ENCODE assay signal across 8 mouse cellular contexts in the genomic region with DNA sequence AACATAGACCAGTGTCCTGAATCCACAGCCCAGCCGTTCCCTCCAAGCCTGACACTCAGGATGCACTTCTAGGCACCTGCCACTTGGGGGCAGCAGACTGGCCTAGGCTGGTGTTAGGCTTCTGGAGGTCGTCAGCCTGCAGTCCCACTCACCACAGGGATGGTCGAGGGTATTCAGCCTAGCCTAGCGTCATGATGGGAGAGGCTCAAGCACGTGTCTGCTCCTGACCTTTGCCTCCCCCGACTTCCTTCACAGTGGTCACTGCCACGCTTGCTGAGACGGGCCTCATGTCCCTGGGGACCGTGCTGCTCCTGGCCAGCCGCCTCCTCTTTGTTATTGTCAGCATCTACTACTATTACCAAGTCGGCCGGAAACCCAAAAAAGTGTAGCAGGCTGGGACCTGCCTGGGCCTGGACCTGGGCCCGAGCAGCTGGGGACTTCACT. TPM values are rescaled to one million over a fixed set of nuclear protein-coding genes. Genes with fewer than 3 reads are reported as not detected.
DNase-seq lines count a peak whose midpoint lies in the region; ATAC-seq and TF ChIP-seq lines count a peak whose summit lies in the region.

No protein-coding gene starts in this region.

- H3K27ac ChIP-seq in liver, embryonic 12.5 days: no peak overlapping the region

- peak; percentile 95 for TF ChIP-seq CTCF in C2C12 (IDR thresholded peaks at IDR 0.05; ENCODE audit: control insufficient read depth, insufficient read depth, insufficient read length)

- peak; percentile 44 for DNase-seq in Muller cell, postnatal 12 days (ENCODE audit: inconsistent ontology term)
- DNase-seq in cerebellum, postnatal 10 days: peak; percentile 81 to 84
- peak; percentile 47 to 53 for DNase-seq in gastrocnemius, postnatal 36 days
- DNase-seq in natural killer cell, adult 2 months (ENCODE audit: low spot score in 2 of 2): peak; percentile 40 to 57
- DNase-seq in thymus, postnatal 4 days: peak; percentile 83

- H3K4me3 ChIP-seq in C2C12 (ENCODE audit: insufficient read depth, poor library complexity, severe bottlenecking): no peak overlapping the region
- H3K4me3 ChIP-seq in liver, embryonic 12.5 days: no peak overlapping the region

- peaks cover 5% of the 10 kb centered on the region; the same call in 1 of the 2 replicates for H3K4me1 ChIP-seq in liver, embryonic 12.5 days

- H3K9me3 ChIP-seq in liver, embryonic 12.5 days (replicated peaks): no peaks in the 10 kb centered on the region

- H3K79me3 ChIP-seq in C2C12 (ENCODE audit: low read depth): no peaks in the 10 kb centered on the region

- no peak overlapping the region for H3ac ChIP-seq in C2C12 (ENCODE audit: control insufficient read depth, insufficient read length, low read depth)

- peak; percentile 46 for ATAC-seq in inflammation-experienced regulatory T-cells, adult 6 months
- peak; percentile 27 for ATAC-seq in liver, embryonic 12.5 days

- no peak overlapping the region for H3K9ac ChIP-seq in liver, embryonic 12.5 days

- no peaks in the 10 kb centered on the region for H3K79me2 ChIP-seq in C2C12 (ENCODE audit: control insufficient read depth, insufficient read depth)

- H3K27me3 ChIP-seq in C2C12 (ENCODE audit: control insufficient read depth, insufficient read depth, insufficient read length): peaks cover 19% of the 10 kb centered on the region
- peaks cover 23% of the 10 kb centered on the region; the same call in 1 of the 2 replicates for H3K27me3 ChIP-seq in liver, embryonic 12.5 days (replicated peaks)

- no peak overlapping the region for H3K4me2 ChIP-seq in liver, embryonic 12.5 days

- intact Hi-C loops in gastrocnemius, postnatal 36 days (cut with DNase I): loop anchor here (2.0 to 5.0 kb wide), 2 partner anchors 129 to 297 kb away; no protein-coding TSS in a partner anchor

- 36% methylated on average over 13 of the region's 13 CpGs for WGBS in liver, embryonic 12.5 days (ENCODE audit: insufficient replicate concordance)

- no peaks in the 10 kb centered on the region for H3K36me3 ChIP-seq in C2C12 (ENCODE audit: control insufficient read depth, insufficient read depth)
- H3K36me3 ChIP-seq in liver, embryonic 12.5 days: no peaks in the 10 kb centered on the region

TF ChIP-seq in C2C12, 6 proteins besides CTCF, POLR2A, EP300 and RAD21:
- TF ChIP-seq USF1 (IDR thresholded peaks at IDR 0.05; ENCODE audit: low read depth): no peak
- TF ChIP-seq MYOD1 (IDR thresholded peaks at IDR 0.05; ENCODE audit: control insufficient read depth, insufficient read length, low read depth): no peak
- no peak for TF ChIP-seq MYOG (IDR thresholded peaks at IDR 0.05; ENCODE audit: control insufficient read depth, extremely low read depth, insufficient read length)
- no peak for TF ChIP-seq MAX (IDR thresholded peaks at IDR 0.05)
- TF ChIP-seq FOSL1 (IDR thresholded peaks at IDR 0.05; ENCODE audit: insufficient read depth, low read length, poor library complexity, severe bottlenecking): no peak
- TF ChIP-seq CEBPB (IDR thresholded peaks at IDR 0.05; ENCODE audit: low read depth): no peak

RNA-seq across cellular contexts. Expression of a gene that starts 12.2 kb away (rescaled TPM):
- polyA plus RNA-seq in C2C12 (2012; fragmentation: generic; extraction: Trizol): 3.3 TPM
- total RNA-seq in gastrocnemius, postnatal 36 days (2021): 1 to 10 TPM; 4.7 to 8.0 TPM
- 10 to 100 TPM; 45.1 to 68.3 (median 47.4) TPM for polyA plus RNA-seq in inflammation-experienced regulatory T-cells, adult 6 months (2017; shearing (Covaris generic))
- 2.6 and 3.2 TPM in 2 replicates for polyA plus RNA-seq in liver, embryonic 12.5 days (2016; fragmentation: Nextera tagmentation; extraction: Ambion mirVana)

Comparison
In these comparisons a context has a peak if more than half of its experiments do, and no peak if none do; other contexts are left out.
1. RNA of a gene that starts 12.2 kb away (polyA plus RNA-seq): 45.1 to 68.3 TPM in inflammation-experienced regulatory T-cells, adult 6 months; 3.3 TPM in C2C12 (single experiment) and 2.6 to 3.2 TPM in liver, embryonic 12.5 days; every median in the first group is over 10 times any median in the second.
2. Peak in every context shown above with its lines, with median percentiles within 50 percentile points of each other: DNase-seq.